Mouse (Mus musculus) hindbrain, embryonic 16.5 days (tissue): Measurements from ENCODE around the gene Actr10. TPM values are rescaled to one million over a fixed set of nuclear protein-coding genes. Genes with fewer than 3 reads are reported as not detected.

Experiments
- ATAC-seq: fragments of 200-750 bp; cut with Nextera tagmentation; 2 replicates; pipeline ENCODE4 v1.8.0; 2017; ENCODE audit warnings: moderate TSS enrichment, moderate library complexity
- H3K27ac ChIP-seq: fragments of 300-500 bp; sonication (generic); 2 replicates; pipeline ENCODE4 v1.5.1; 2014; ENCODE audit warnings: low read depth, mild to moderate bottlenecking, control low read depth, low read length, moderate library complexity
- H3K27me3 ChIP-seq: fragments of 300-500 bp; sonication (generic); replicated peaks from 2 replicates; pipeline ENCODE4 v1.6.1; 2014; ENCODE audit warnings: low read length; ENCODE audit not compliant: control insufficient read depth, insufficient read depth
- H3K36me3 ChIP-seq: fragments of 300-500 bp; sonication (generic); 2 replicates; pipeline ENCODE4 v1.6.1; 2014; ENCODE audit warnings: mild to moderate bottlenecking, low read length, moderate library complexity, mixed read lengths; ENCODE audit not compliant: control insufficient read depth, insufficient read depth
- H3K4me1 ChIP-seq: fragments of 300-500 bp; sonication (generic); 2 replicates; pipeline ENCODE4 v1.6.1; 2014; ENCODE audit warnings: low read depth, low read length; ENCODE audit not compliant: control insufficient read depth, insufficient read depth
- H3K4me2 ChIP-seq: fragments of 300-500 bp; sonication (generic); 2 replicates; pipeline ENCODE4 v1.6.1; 2014; ENCODE audit warnings: mild to moderate bottlenecking, low read length, control low read depth, moderate library complexity
- H3K4me3 ChIP-seq: fragments of 300-500 bp; sonication (generic); 2 replicates; pipeline ENCODE4 v1.5.1; 2014; ENCODE audit warnings: mild to moderate bottlenecking, low read length, control low read depth, moderate library complexity
- H3K9ac ChIP-seq: fragments of 300-500 bp; sonication (generic); 2 replicates; pipeline ENCODE4 v1.6.1; 2014; ENCODE audit warnings: low read depth, mild to moderate bottlenecking, control low read depth, low read length, moderate library complexity
- H3K9me3 ChIP-seq: fragments of 300-500 bp; sonication (generic); 2 replicates; pipeline ENCODE4 v1.6.1; 2014; ENCODE audit warnings: mild to moderate bottlenecking, low read length, moderate library complexity; ENCODE audit not compliant: control insufficient read depth
- WGBS: fragments of 180-500 bp; shearing (Covaris S2); extraction: QIAGEN DNeasy Blood & Tissue Kit; methylation state at CpG from one replicate; pipeline ENCODE4 v1.1.7; 2014; 5-methylcytosine and 5-hydroxymethylcytosine counted together
- polyA plus RNA-seq: library from polyadenylated mRNA; unstranded; fragments of >200 nt; fragmentation: Nextera tagmentation; extraction: Ambion mirVana; gene quantifications from 2 replicates; pipeline ENCODE4 v1.2.1, GENCODE M21; 2015

Actr10 gene
- polyA plus RNA-seq, 1 experiment from 2014 or later = 196 TPM

DNA sequence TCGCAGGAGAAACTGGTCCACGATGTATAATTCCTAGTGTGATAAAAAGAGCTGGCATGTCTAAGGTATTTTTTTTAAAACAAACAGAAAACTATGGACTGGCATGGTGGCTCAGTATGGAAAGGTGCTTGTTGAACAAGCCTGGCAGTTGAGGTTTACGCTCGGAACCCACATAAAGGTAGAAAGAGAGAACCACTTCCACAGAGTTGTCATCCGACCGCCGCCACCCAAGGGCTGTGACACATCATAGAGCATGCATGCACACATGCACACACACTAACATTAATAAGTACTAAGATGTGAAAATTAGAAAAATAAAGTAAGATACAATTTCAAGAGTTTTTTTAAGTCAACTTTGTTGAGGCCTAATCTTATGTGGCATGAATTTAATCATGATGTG lies 3.1 kb downstream of the Actr10 start:
- no peaks in the 10 kb centered on the region for H3K9me3 ChIP-seq
- no peak overlapping the region for H3K27ac ChIP-seq
- H3K4me3 ChIP-seq = no peak overlapping the region
- no peak overlapping the region for H3K4me2 ChIP-seq
- ATAC-seq = no peak
- no peak overlapping the region for H3K9ac ChIP-seq
- H3K36me3 ChIP-seq = peaks cover 18% of the 10 kb centered on the region
- 96% methylated on average over 7 of the region's 7 CpGs for WGBS
- no peaks in the 10 kb centered on the region for H3K27me3 ChIP-seq
- H3K4me1 ChIP-seq = no peaks in the 10 kb centered on the region

- no peak overlapping the region for H3K4me2 ChIP-seq
- H3K27ac ChIP-seq = no peak overlapping the region
- H3K9ac ChIP-seq = no peak overlapping the region
- 94% methylated on average over 5 of the region's 5 CpGs for WGBS
- H3K36me3 ChIP-seq = peaks cover 26% of the 10 kb centered on the region
- H3K9me3 ChIP-seq = no peaks in the 10 kb centered on the region
- no peaks in the 10 kb centered on the region for H3K27me3 ChIP-seq
- H3K4me3 ChIP-seq = no peak overlapping the region
- no peaks in the 10 kb centered on the region for H3K4me1 ChIP-seq
- ATAC-seq = no peak
These were observed 6.5 kb downstream of the Actr10 start for GRCm38 (mm10) chr12:70944181-70944580.

DNA sequence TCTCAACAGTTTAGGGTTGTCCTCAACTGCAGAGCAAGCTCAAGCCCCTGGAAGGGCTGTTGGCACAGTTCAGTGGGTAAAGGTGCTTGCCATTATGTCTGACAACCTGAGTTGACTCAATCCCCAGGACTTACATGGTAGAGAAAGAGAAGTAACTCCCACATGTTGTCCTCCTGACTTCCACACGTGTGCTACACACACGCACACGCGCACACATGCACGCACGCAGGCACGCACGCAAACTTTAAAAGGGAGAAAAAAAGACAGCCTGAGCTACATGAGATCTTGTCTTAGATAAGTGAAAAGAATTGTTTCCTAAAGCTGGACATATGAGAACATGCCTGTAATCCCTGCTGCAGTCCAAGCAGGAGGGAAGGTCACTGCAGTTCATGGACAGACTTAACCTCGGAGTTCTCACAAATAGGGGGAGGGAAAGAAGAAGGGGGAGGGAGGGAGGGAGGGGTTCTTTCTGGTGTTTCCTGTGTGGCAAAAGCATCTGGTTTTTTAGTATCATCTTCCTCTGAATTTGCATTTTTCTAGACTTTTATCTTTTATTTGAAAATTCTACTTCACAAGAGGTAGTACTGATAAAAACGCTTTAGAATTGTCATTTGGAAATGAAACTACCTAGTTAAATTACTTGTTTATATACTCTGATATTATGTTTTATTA lies 9.1 kb downstream of the Actr10 start:
- Histone ChIP-seq H3K9ac (no peak overlapping the region), H3K36me3 (peaks cover 32% of the 10 kb centered on the region), H3K27me3 (no peaks in the 10 kb centered on the region), H3K27ac (no peak overlapping the region), H3K4me2 (no peak overlapping the region), H3K4me1 (no peaks in the 10 kb centered on the region), H3K9me3 (no peaks in the 10 kb centered on the region), H3K4me3 (no peak overlapping the region)
- no peak for ATAC-seq
- 96% methylated on average over 10 of the region's 10 CpGs for WGBS

- WGBS = 85% methylated on average over 4 of the region's 4 CpGs
- no peaks in the 10 kb centered on the region for H3K27me3 ChIP-seq
- no peak overlapping the region for H3K27ac ChIP-seq
- H3K36me3 ChIP-seq = peaks cover 64% of the 10 kb centered on the region
- no peak for ATAC-seq
- H3K4me3 ChIP-seq = no peak overlapping the region
- no peaks in the 10 kb centered on the region for H3K4me1 ChIP-seq
- no peaks in the 10 kb centered on the region for H3K9me3 ChIP-seq
- no peak overlapping the region for H3K9ac ChIP-seq
- no peak overlapping the region for H3K4me2 ChIP-seq
These were observed 21.0 kb downstream of the Actr10 start for GRCm38 (mm10) chr12:70958640-70959039.

GRCm38 (mm10) chr12:70967581-70967980 lies 29.9 kb downstream of the Actr10 start:
- no peaks in the 10 kb centered on the region for H3K9me3 ChIP-seq
- H3K4me2 ChIP-seq = peak overlapping the region; percentile 69
- no peak for ATAC-seq
- peak overlapping the region; percentile 76 for H3K9ac ChIP-seq
- WGBS = 46% methylated on average over 8 of the region's 8 CpGs
- peak overlapping the region; percentile 60 for H3K4me3 ChIP-seq
- H3K27me3 ChIP-seq = no peaks in the 10 kb centered on the region
- no peaks in the 10 kb centered on the region; the same call in 1 of the 2 replicates for H3K4me1 ChIP-seq
- H3K36me3 ChIP-seq = peaks cover 6% of the 10 kb centered on the region
- H3K27ac ChIP-seq = peak overlapping the region; percentile 89

- peaks cover 2% of the 10 kb centered on the region for H3K36me3 ChIP-seq
- under 1% methylated on average over 34 of the region's 35 CpGs for WGBS
- H3K27ac ChIP-seq = peak overlapping the region; percentile 89
- no peaks in the 10 kb centered on the region; the same call in 1 of the 2 replicates for H3K4me1 ChIP-seq
- H3K27me3 ChIP-seq = no peaks in the 10 kb centered on the region
- ATAC-seq = peak; percentile 79
- H3K4me3 ChIP-seq = peak overlapping the region; percentile 60
- H3K9me3 ChIP-seq = no peaks in the 10 kb centered on the region
- peak overlapping the region; percentile 69 for H3K4me2 ChIP-seq
- H3K9ac ChIP-seq = peak overlapping the region; percentile 76
These were observed 30.6 kb downstream of the Actr10 start for GRCm38 (mm10) chr12:70968141-70968790.

- under 1% methylated on average over 15 of the region's 15 CpGs for WGBS
- Histone ChIP-seq H3K27ac (peak overlapping the region; percentile 89), H3K9me3 (no peaks in the 10 kb centered on the region), H3K4me2 (peak overlapping the region; percentile 69), H3K4me1 (no peaks in the 10 kb centered on the region; the same call in 1 of the 2 replicates), H3K36me3 (no peaks in the 10 kb centered on the region), H3K4me3 (peak overlapping the region; percentile 60), H3K27me3 (no peaks in the 10 kb centered on the region), H3K9ac (no peak overlapping the region; the same call in 1 of the 2 replicates)
- ATAC-seq = peak; percentile 72
These were observed 31.2 kb downstream of the Actr10 start for GRCm38 (mm10) chr12:70968791-70969307.

DNA sequence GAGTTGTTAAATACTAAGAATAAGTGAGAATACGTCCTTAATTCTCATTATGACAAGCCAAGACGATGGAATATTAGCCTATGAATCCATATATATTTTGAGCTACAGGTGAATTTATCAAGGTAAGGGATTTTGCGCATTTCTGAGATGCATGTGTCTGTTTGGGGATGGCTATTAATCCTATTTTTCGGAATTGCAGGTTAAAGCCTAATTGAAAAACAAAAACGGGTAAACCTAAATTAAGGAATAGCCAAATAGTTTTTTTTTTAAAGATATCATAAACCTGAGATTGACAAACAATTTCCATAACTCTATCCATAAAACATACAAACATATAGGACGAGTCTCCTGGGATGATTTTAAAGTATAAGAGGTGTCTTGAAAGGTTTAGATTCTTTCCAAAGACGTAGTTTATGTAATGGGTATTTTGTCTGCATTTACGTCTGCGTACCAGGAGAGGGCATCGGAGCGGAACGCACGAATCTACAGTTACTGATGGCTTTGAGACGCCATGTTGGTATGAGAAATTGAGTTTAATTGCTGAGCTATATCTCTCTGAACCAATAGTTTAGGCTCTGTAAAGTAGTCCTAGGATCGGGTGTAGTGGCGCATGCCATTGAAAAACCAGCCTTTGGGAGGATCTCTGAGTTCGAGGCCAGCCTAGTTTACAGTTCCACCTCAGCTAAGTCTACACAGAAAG lies 32.0 kb downstream of the Actr10 start:
- Histone ChIP-seq H3K4me2 (peak overlapping the region; percentile 54), H3K36me3 (no peaks in the 10 kb centered on the region), H3K9ac (no peak overlapping the region; the same call in none of the 2 replicates), H3K4me1 (no peaks in the 10 kb centered on the region; the same call in 1 of the 2 replicates), H3K27me3 (no peaks in the 10 kb centered on the region), H3K9me3 (no peaks in the 10 kb centered on the region), H3K4me3 (peak overlapping the region; percentile 42), H3K27ac (peak overlapping the region; percentile 76)
- 3% methylated on average over 17 of the region's 17 CpGs for WGBS
- ATAC-seq = no peak

DNA sequence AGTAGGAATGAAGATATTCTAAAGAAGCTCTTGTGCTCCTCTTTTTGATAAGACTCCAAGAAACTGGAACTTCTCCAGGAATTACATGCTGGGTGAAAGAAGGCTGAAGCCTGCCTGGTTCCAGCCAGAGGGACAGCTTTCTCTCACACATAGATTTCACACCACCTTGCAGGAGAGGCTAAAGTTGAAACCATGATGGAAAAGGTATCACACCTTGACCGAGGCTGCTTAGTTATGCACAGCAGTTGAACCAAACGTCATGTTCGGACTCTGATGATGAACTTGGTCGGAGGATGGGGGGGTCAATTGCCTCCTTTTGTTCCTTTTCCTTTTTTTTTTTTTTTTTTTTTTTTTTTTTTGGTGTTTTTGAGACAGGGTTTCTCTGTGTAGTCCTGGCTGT lies 36.2 kb downstream of the Actr10 start:
- no peak for ATAC-seq
- Histone ChIP-seq H3K9ac (no peak overlapping the region), H3K27ac (no peak overlapping the region; the same call in 1 of the 2 replicates), H3K36me3 (no peaks in the 10 kb centered on the region), H3K4me1 (peaks cover 11% of the 10 kb centered on the region), H3K4me3 (peak overlapping the region; percentile 87), H3K4me2 (peak overlapping the region; percentile 63), H3K27me3 (no peaks in the 10 kb centered on the region), H3K9me3 (no peaks in the 10 kb centered on the region)
- 91% methylated on average over 4 of the region's 4 CpGs for WGBS
